Mouse (Mus musculus) liver, adult 2 months (tissue): ENCODE data around the gene Tigd3.
A peak's percentile ranks its signal among the peaks of the same experiment; 100 is the strongest.

Experiments used
- CTCF ChIP-seq: fragments of 200-500 bp; IDR thresholded peaks from 2 replicates; pipeline ENCODE4 v1.5.1; 2011; ENCODE audit warnings: low read depth, low read length, control low read depth
- POLR2A ChIP-seq: fragments of 200-500 bp; IDR thresholded peaks from 2 replicates; pipeline ENCODE4 v1.6.1; 2011; ENCODE audit warnings: low read length, control low read depth; ENCODE audit not compliant: insufficient read depth; ENCODE audit errors: extremely low read depth

DNA sequence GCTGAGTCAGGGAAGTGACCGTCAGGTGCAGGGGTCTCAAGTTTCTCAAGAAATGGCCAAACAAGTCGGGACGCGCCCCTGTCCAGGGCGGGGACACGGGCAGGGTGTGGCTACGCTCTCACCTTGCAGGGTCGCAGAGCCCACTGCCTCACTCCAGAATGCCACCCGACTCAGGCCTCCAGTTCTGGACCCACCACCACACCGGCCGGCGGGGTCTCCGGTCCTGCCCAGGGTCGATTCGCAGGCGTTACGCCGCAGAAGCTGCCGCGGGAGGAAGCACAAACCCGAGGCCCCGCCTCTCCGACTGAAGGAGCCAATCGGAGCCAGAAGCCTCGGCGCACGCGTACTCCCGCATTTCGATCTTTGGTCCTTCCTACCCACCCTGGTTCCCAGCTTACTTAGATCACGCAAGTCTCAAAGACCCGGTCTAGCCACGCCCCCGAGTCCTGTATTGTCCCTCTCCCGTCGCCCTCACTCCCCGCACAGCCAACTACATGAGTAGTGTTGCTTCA lies 18.9 kb downstream of the Tigd3 start, which contains the start of gene Frmd8:
- TF ChIP-seq POLR2A, result peak; percentile 63
- no peak for TF ChIP-seq CTCF
